Mouse (Mus musculus): Measurements from ENCODE around the gene Rnf141. TPM values are rescaled to one million over a fixed set of nuclear protein-coding genes. Genes with fewer than 3 reads are reported as not detected.

Gene Rnf141
- polyA plus RNA-seq, 1 experiment, result 12.4 TPM

DNA sequence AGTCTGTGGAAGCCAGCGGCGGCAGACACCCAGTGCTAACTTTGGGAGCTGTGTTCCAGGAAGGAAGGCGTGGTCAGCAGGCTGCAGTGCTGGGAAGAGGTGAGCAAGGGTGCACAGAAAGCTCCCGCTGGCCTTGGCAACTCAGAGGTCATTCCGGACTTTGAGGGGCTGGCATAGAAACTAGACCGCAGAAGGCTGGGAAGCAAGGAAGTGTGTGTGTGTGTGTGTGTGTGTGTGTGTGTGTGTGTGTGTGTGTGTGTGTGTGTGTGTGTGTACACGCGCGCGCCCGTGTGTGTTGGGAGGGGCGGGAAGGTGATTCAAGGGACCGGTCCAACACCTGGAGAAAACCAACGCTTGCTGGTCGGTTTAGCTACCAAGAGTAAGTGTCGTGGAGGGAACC, 76.3 kb downstream of the Rnf141 start, which contains the start of gene Ampd3:
Gene Ampd3, plus strand, starts transcription at position 206 of the 400 bp plus-strand sequence.
- Histone ChIP-seq H3K27me3 (ENCODE audit: control insufficient read depth, insufficient read depth, low read length) (no peaks in the 10 kb centered on the region), H3K27ac (ENCODE audit: insufficient read depth, low read length) (peak within 1 kb of the TSS; percentile 94), H3K4me1 (ENCODE audit: control insufficient read depth, insufficient read depth, insufficient read length) (peaks cover 26% of the 10 kb centered on the region), H3K4me3 (ENCODE audit: extremely low read depth, insufficient read depth, insufficient read length) (peak within 1 kb of the TSS; percentile 78), H3K36me3 (ENCODE audit: control insufficient read depth, insufficient read depth, low read length) (no peaks in the 10 kb centered on the region)
- no peak for TF ChIP-seq CTCF (IDR thresholded peaks at IDR 0.05; ENCODE audit: extremely low read depth, insufficient read depth, insufficient read length, insufficient replicate concordance)
- no peak for TF ChIP-seq POLR2A (IDR thresholded peaks at IDR 0.05; ENCODE audit: low read depth, low read length)
- no peak for DNase-seq (ENCODE audit: low read depth in 1 of 2, low spot score in 2 of 2)
- WGBS, result 51% methylated on average over 16 of the region's 16 CpGs

DNA sequence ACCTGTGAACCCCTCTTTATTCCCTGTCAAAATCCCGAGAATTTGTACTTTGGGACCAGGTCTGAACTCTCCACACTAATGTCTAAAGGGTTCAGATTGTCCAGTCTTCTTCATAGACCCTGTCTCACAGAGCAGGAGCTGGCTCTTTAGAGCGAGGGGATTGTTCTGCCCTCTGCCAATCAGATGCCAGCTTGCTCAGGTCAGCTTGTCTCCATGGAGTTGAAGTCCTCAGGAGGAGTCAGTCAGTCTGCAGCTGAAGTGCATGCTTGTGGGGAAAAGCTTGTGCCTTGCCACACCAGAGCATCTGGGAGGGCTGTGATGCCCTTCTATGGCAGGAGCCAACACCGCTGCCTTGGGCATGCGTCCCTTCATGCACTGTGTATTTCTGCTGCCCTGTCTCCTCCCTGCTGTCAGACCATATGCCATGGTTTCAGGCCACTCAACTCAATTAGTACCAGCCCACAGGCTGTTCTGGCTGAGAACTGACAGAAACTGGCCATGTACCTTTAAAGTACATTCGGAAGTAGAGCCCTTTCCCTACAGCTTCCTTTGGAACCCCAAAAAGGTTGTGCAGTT, 81.6 kb downstream of the Rnf141 start:
- Histone ChIP-seq H3K27me3 (ENCODE audit: control insufficient read depth, insufficient read depth, low read length) (no peaks in the 10 kb centered on the region), H3K4me3 (ENCODE audit: extremely low read depth, insufficient read depth, insufficient read length) (no peak overlapping the region), H3K36me3 (ENCODE audit: control insufficient read depth, insufficient read depth, low read length) (no peaks in the 10 kb centered on the region), H3K27ac (ENCODE audit: insufficient read depth, low read length) (no peak overlapping the region), H3K4me1 (ENCODE audit: control insufficient read depth, insufficient read depth, insufficient read length) (no peaks in the 10 kb centered on the region)
- DNase-seq (ENCODE audit: low read depth in 1 of 2, low spot score in 2 of 2), result no peak
- no peak for TF ChIP-seq POLR2A (IDR thresholded peaks at IDR 0.05; ENCODE audit: low read depth, low read length)
- no peak for TF ChIP-seq CTCF (IDR thresholded peaks at IDR 0.05; ENCODE audit: extremely low read depth, insufficient read depth, insufficient read length, insufficient replicate concordance)
- 91% methylated on average over 5 of the region's 5 CpGs for WGBS

DNA sequence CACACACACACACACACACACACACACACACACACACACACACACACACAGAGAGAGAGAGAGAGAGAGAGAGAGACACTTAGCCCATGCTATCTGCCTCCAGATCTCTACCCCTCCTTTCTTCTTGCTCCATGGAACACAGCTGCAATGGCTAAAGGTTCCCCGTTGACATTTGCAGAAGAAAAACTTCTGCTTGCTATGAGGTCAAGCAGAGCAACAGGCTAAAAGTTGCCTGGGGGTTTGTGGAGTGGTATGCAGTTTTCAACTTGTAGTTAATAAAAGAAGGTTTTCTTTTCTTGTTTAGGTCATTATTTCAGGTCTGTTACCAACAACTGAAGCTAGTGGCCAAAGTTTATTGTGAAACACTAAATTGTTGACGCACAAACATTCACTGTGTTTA, 87.8 kb downstream of the Rnf141 start:
- DNase-seq (ENCODE audit: low read depth in 1 of 2, low spot score in 2 of 2), result no peak
- no peaks in the 10 kb centered on the region; the same call in 1 of the 2 replicates for H3K4me1 ChIP-seq (ENCODE audit: control insufficient read depth, insufficient read depth, insufficient read length)
- TF ChIP-seq CTCF (IDR thresholded peaks at IDR 0.05; ENCODE audit: extremely low read depth, insufficient read depth, insufficient read length, insufficient replicate concordance) (no peak), POLR2A (IDR thresholded peaks at IDR 0.05; ENCODE audit: low read depth, low read length) (no peak)
- 50% methylated on average over 2 of the region's 2 CpGs for WGBS
- no peak overlapping the region for H3K27ac ChIP-seq (ENCODE audit: insufficient read depth, low read length)
- H3K4me3 ChIP-seq (ENCODE audit: extremely low read depth, insufficient read depth, insufficient read length), result no peak overlapping the region
- H3K36me3 ChIP-seq (ENCODE audit: control insufficient read depth, insufficient read depth, low read length), result no peaks in the 10 kb centered on the region
- no peaks in the 10 kb centered on the region for H3K27me3 ChIP-seq (ENCODE audit: control insufficient read depth, insufficient read depth, low read length)

DNA sequence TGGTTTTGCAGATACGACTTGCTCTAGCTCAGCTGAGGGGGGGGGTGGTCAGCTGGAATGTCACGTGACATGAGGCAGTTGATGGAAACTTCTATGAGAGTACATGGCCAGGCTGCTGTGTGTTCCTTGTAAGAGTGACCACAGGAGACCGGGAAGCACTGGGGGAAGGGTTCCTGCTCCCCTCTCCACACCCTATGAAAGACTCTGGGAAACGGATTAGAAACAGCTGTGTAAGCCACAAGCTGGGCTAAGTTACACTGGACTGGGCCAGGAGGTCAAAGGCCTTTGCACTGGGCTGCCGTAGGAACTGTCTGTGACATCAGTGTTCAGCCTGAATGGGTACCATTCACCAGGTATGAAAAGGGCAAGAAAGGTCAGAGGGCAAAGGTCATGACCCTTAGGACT, 90.3 kb downstream of the Rnf141 start:
- DNase-seq (ENCODE audit: low read depth in 1 of 2, low spot score in 2 of 2), result no peak
- Histone ChIP-seq H3K4me3 (ENCODE audit: extremely low read depth, insufficient read depth, insufficient read length) (no peak overlapping the region), H3K36me3 (ENCODE audit: control insufficient read depth, insufficient read depth, low read length) (no peaks in the 10 kb centered on the region), H3K4me1 (ENCODE audit: control insufficient read depth, insufficient read depth, insufficient read length) (no peaks in the 10 kb centered on the region; the same call in 1 of the 2 replicates), H3K27ac (ENCODE audit: insufficient read depth, low read length) (no peak overlapping the region), H3K27me3 (ENCODE audit: control insufficient read depth, insufficient read depth, low read length) (no peaks in the 10 kb centered on the region)
- WGBS, result 79% methylated on average over 5 of the region's 5 CpGs
- TF ChIP-seq CTCF (IDR thresholded peaks at IDR 0.05; ENCODE audit: extremely low read depth, insufficient read depth, insufficient read length, insufficient replicate concordance), result no peak
- no peak for TF ChIP-seq POLR2A (IDR thresholded peaks at IDR 0.05; ENCODE audit: low read depth, low read length)

DNA sequence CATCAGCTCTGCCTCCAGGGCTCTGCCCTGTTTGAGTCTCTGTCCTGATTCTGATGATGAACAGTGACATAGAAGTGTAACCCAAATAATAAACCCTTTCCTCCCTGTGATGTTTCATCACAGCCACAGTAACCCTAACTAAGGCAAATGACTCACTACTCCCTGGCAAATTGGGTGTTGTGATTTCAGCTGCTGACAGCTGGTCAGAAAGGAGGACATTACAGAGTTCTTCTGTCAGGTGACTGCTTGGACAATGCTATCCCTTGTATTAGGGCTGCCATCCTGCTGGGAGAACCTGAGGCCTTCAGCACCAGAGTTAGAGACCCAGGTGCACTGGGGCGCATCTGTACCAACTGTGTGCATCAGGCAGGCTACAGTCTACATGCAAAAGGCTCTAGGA, 90.9 kb downstream of the Rnf141 start:
- H3K4me3 ChIP-seq (ENCODE audit: extremely low read depth, insufficient read depth, insufficient read length), result no peak overlapping the region
- 91% methylated on average over 1 of the region's 1 CpGs for WGBS
- H3K4me1 ChIP-seq (ENCODE audit: control insufficient read depth, insufficient read depth, insufficient read length), result no peaks in the 10 kb centered on the region; the same call in 1 of the 2 replicates
- TF ChIP-seq CTCF (IDR thresholded peaks at IDR 0.05; ENCODE audit: extremely low read depth, insufficient read depth, insufficient read length, insufficient replicate concordance), result no peak
- TF ChIP-seq POLR2A (IDR thresholded peaks at IDR 0.05; ENCODE audit: low read depth, low read length), result no peak
- no peak for DNase-seq (ENCODE audit: low read depth in 1 of 2, low spot score in 2 of 2)
- no peaks in the 10 kb centered on the region for H3K36me3 ChIP-seq (ENCODE audit: control insufficient read depth, insufficient read depth, low read length)
- H3K27me3 ChIP-seq (ENCODE audit: control insufficient read depth, insufficient read depth, low read length), result no peaks in the 10 kb centered on the region
- H3K27ac ChIP-seq (ENCODE audit: insufficient read depth, low read length), result no peak overlapping the region

DNA sequence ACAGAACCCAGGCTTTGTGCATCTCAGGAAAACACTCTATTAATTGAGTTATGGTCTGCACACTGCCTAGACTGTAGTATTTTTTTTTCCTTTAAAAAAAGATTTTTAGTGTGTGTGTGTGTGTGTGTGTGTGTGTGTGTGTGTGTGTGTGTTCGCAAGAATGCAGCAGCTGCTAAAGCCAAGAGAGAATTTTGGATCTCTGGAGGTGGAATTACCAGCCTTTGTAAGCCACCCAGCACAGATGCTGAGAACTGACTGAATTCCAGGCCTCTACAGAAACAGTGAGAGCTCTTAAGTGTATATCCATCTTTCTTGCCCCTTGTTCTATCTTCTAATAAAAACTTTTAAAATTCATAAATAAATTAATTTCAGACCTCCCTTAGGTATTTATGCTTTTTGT, 92.6 kb downstream of the Rnf141 start:
- no peak for TF ChIP-seq CTCF (IDR thresholded peaks at IDR 0.05; ENCODE audit: extremely low read depth, insufficient read depth, insufficient read length, insufficient replicate concordance)
- TF ChIP-seq POLR2A (IDR thresholded peaks at IDR 0.05; ENCODE audit: low read depth, low read length), result no peak
- Histone ChIP-seq H3K27ac (ENCODE audit: insufficient read depth, low read length) (no peak overlapping the region), H3K4me3 (ENCODE audit: extremely low read depth, insufficient read depth, insufficient read length) (no peak overlapping the region), H3K36me3 (ENCODE audit: control insufficient read depth, insufficient read depth, low read length) (no peaks in the 10 kb centered on the region), H3K4me1 (ENCODE audit: control insufficient read depth, insufficient read depth, insufficient read length) (no peaks in the 10 kb centered on the region), H3K27me3 (ENCODE audit: control insufficient read depth, insufficient read depth, low read length) (no peaks in the 10 kb centered on the region)
- DNase-seq (ENCODE audit: low read depth in 1 of 2, low spot score in 2 of 2), result no peak
- 79% methylated on average over 1 of the region's 1 CpGs for WGBS

DNA sequence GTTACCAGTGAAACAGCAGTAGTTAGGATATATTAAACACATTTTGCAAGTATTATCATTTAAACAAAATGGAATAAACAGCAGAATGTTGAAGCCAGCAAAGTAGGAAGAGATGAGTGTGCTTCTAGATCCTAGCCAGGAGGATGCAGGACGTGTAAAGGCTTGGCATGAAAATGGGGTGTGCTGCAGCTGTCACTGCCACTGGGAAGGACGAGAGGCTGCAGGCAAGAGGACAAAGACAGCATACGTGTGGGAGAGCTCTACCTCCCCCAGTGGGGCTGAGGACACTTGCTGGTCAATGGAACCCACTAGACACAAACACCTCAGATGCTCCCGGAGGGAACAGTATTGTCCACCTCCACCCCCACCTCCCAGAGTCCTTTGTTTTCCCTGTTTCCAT, 93.4 kb downstream of the Rnf141 start:
- H3K36me3 ChIP-seq (ENCODE audit: control insufficient read depth, insufficient read depth, low read length), result no peaks in the 10 kb centered on the region
- no peaks in the 10 kb centered on the region for H3K27me3 ChIP-seq (ENCODE audit: control insufficient read depth, insufficient read depth, low read length)
- 82% methylated on average over 4 of the region's 4 CpGs for WGBS
- DNase-seq (ENCODE audit: low read depth in 1 of 2, low spot score in 2 of 2), result no peak
- no peak overlapping the region for H3K4me3 ChIP-seq (ENCODE audit: extremely low read depth, insufficient read depth, insufficient read length)
- H3K4me1 ChIP-seq (ENCODE audit: control insufficient read depth, insufficient read depth, insufficient read length), result no peaks in the 10 kb centered on the region
- no peak overlapping the region for H3K27ac ChIP-seq (ENCODE audit: insufficient read depth, low read length)
- TF ChIP-seq POLR2A (IDR thresholded peaks at IDR 0.05; ENCODE audit: low read depth, low read length) (no peak), CTCF (IDR thresholded peaks at IDR 0.05; ENCODE audit: extremely low read depth, insufficient read depth, insufficient read length, insufficient replicate concordance) (no peak)

Other genes starting within 250 kb of the Rnf141 start
- 5.0 and 5.5 TPM in 2 replicates for gene Sbf2, start 229.5 kb downstream of the Rnf141 start, polyA plus RNA-seq (2012; rRNA removed)
- 3.5 and 5.4 TPM in 2 replicates for gene Adm, start 216.8 kb downstream of the Rnf141 start, polyA plus RNA-seq (2012; rRNA removed)
- gene Ampd3, start 76.3 kb downstream of the Rnf141 start, polyA plus RNA-seq (2012; rRNA removed), result 15.8 and 21.8 TPM in 2 replicates
- 0.49 and 0.52 TPM in 2 replicates for gene Lyve1, start 18.8 kb upstream of the Rnf141 start, polyA plus RNA-seq (2012; rRNA removed)
- gene Mrvi1, start 138.0 kb upstream of the Rnf141 start, polyA plus RNA-seq (2012; rRNA removed), result 10.9 and 11.6 TPM in 2 replicates
- 5.8 and 6.0 TPM in 2 replicates for gene Ctr9, start 184.5 kb upstream of the Rnf141 start, polyA plus RNA-seq (2012; rRNA removed)
- gene Eif4g2, start 238.6 kb upstream of the Rnf141 start, polyA plus RNA-seq (2012; rRNA removed), result 40.3 and 58.6 TPM in 2 replicates